Mouse (Mus musculus): ENCODE measurements at regions not wholly inside any gene's neighbourhood (a gene's known extent, or its start where the extent isn't known, plus 50 kb on each side); places are given as distances from the start of the nearest gene placed in this dataset.
"Not testable (repeated sequence)": the region's sequence is repeated elsewhere in the genome, so short reads cannot be mapped to it uniquely, and the experiment has no call there.

DNA sequence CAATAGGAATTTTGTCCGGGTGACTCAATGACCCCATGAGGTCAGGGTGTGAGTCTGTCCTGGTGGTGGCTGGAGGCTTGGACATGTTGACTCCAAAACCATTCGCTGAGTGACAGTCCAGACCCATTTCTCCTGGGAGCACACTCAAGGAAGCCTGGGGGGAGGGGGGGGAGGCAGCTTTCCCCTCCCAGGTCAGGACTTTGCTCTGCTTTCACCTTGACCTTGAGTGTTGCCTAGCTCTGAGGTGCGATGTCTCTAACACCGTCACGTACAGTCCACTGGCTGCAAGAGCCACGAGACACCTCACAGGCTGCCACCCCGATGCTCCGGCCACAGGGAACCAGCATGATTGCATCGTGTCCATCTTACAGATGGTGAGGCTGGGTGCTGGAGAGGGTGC, 127.3 kb upstream of the A430005L14Rik start:
- TF ChIP-seq POLR2A (IDR thresholded peaks at IDR 0.05; ENCODE audit: borderline replicate concordance, extremely low read depth, insufficient read depth, insufficient read length, poor library complexity, severe bottlenecking) (no peak), CTCF (IDR thresholded peaks at IDR 0.05; ENCODE audit: borderline replicate concordance, extremely low read depth, insufficient read depth, insufficient read length) (no peak)
- no peak for DNase-seq (ENCODE audit: low read depth)

- no peak for DNase-seq (ENCODE audit: low read depth)
Observed at GRCm38 (mm10) chr4:153830491-153830890, 126.5 kb upstream of the A430005L14Rik start.

GRCm38 (mm10) chr4:153831251-153831650, 125.8 kb upstream of the A430005L14Rik start:
- DNase-seq (ENCODE audit: low read depth) = not testable (repeated sequence)

More at GRCm38 (mm10) chr4:153830491-153830890, 126.5 kb upstream of the A430005L14Rik start:
- no peak for TF ChIP-seq CTCF (IDR thresholded peaks at IDR 0.05; ENCODE audit: borderline replicate concordance, extremely low read depth, insufficient read depth, insufficient read length)
- no peak for TF ChIP-seq POLR2A (IDR thresholded peaks at IDR 0.05; ENCODE audit: borderline replicate concordance, extremely low read depth, insufficient read depth, insufficient read length, poor library complexity, severe bottlenecking)

GRCm38 (mm10) chr4:153832151-153832550, 124.9 kb upstream of the A430005L14Rik start:
- DNase-seq (ENCODE audit: low read depth) = no peak
- TF ChIP-seq CTCF (IDR thresholded peaks at IDR 0.05; ENCODE audit: borderline replicate concordance, extremely low read depth, insufficient read depth, insufficient read length) (no peak), POLR2A (IDR thresholded peaks at IDR 0.05; ENCODE audit: borderline replicate concordance, extremely low read depth, insufficient read depth, insufficient read length, poor library complexity, severe bottlenecking) (no peak)

- DNase-seq (ENCODE audit: low read depth) = no peak
- no peak for TF ChIP-seq CTCF (IDR thresholded peaks at IDR 0.05; ENCODE audit: borderline replicate concordance, extremely low read depth, insufficient read depth, insufficient read length)
- no peak for TF ChIP-seq POLR2A (IDR thresholded peaks at IDR 0.05; ENCODE audit: borderline replicate concordance, extremely low read depth, insufficient read depth, insufficient read length, poor library complexity, severe bottlenecking)
Observed at GRCm38 (mm10) chr4:153844766-153845165, 112.3 kb upstream of the A430005L14Rik start.

DNA sequence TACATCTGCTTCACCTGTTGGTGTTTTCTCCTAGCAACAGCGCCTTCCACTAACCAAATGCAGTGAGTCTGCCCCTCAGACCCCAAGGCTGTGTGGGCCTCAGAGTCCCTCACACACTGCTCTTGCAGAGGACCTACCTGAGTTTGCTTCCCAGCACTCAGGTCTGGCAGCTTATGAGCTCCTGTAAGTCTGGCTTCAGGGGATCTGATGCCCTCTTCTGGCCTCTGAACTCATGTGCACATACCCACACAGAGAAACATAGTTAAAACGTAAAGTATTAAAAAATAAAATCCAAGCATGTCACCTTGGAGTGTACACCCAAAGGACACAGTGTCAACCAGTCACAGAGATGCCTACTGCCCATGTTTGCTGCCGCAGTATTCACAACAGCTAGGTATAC, 108.8 kb upstream of the A430005L14Rik start:
- TF ChIP-seq CTCF (IDR thresholded peaks at IDR 0.05; ENCODE audit: borderline replicate concordance, extremely low read depth, insufficient read depth, insufficient read length) (peak; percentile 34; the same call in 1 of the 2 replicates), POLR2A (IDR thresholded peaks at IDR 0.05; ENCODE audit: borderline replicate concordance, extremely low read depth, insufficient read depth, insufficient read length, poor library complexity, severe bottlenecking) (no peak)
- peak; percentile 43 for DNase-seq (ENCODE audit: low read depth)

- TF ChIP-seq CTCF (IDR thresholded peaks at IDR 0.05; ENCODE audit: borderline replicate concordance, extremely low read depth, insufficient read depth, insufficient read length) = no peak
- peak; percentile 78 for DNase-seq (ENCODE audit: low read depth)
Observed at GRCm38 (mm10) chr4:153850186-153850585, 106.9 kb upstream of the A430005L14Rik start.

DNA sequence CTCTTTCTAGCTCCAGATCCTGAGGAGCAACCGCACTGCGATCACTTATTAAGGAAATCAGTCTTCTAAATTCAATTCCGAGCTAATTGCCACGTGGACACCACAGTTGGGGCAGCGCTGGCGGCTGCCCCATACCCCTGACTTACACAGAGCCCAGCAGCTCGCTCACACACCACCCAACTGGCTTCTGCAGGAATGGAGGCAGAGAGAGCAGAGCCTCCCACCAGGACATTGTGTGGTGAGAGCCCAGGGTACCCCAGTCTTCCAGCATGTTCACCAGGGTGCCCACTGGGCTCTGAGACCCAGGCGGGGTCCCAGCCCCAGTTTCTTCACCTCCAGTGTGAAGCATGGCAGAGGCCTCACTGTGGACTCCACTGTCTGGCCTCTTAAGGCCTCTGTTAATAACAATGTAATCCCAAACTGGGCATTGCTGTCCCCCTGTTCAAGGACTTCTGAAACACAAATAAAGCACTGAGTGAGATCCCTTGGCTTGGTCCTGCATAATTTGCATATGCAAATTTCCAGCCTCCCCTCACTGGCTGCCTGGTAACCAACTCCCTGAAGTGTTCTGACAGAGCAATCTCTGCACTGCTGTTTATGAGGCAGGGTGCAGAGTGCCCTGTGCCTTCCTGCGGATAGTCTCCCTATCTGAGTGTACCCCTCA, 102.8 kb upstream of the A430005L14Rik start:
- TF ChIP-seq POLR2A (IDR thresholded peaks at IDR 0.05; ENCODE audit: borderline replicate concordance, extremely low read depth, insufficient read depth, insufficient read length, poor library complexity, severe bottlenecking) = no peak
- no peak for TF ChIP-seq CTCF (IDR thresholded peaks at IDR 0.05; ENCODE audit: borderline replicate concordance, extremely low read depth, insufficient read depth, insufficient read length)
- peak; percentile 86 for DNase-seq (ENCODE audit: low read depth)

DNA sequence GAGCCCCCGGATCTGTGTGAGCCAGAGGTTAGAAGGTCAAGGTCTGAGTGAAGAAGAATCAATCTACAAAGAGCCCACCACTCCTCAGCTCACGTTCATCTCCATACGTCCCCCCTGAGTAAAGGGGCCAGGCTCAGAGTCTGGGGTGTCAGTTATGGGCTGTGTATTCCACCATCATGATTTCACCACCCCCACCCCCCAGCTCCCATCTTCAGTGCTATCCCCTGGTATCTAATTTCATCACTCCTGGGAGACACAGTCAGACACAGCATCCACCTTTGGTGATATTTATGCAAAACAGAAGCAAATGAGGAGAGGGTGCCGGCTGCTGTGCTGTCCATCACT, 102.3 kb upstream of the A430005L14Rik start:
- TF ChIP-seq CTCF (IDR thresholded peaks at IDR 0.05; ENCODE audit: borderline replicate concordance, extremely low read depth, insufficient read depth, insufficient read length) = no peak
- TF ChIP-seq POLR2A (IDR thresholded peaks at IDR 0.05; ENCODE audit: borderline replicate concordance, extremely low read depth, insufficient read depth, insufficient read length, poor library complexity, severe bottlenecking) = no peak
- DNase-seq (ENCODE audit: low read depth) = no peak

DNA sequence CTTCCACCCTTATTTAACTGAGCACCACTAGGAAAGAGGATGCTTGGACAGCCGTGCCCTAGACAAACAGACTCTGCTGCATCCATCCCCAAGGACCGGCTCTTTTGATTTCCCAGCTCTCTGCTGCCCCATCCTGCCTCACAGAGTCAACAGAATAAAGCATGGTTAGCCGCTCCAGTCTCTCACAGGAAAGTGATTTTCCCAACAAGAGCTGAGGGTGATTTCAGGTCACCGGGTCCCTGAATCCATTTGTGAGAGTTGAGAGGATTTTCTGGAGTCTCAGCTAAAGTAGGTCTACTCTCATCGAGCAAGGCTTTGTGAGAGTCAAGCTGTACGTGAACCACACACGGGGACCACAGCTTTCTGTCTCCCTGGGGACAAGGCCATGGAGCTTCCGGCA, 95.6 kb upstream of the A430005L14Rik start:
- peak; percentile 35 for DNase-seq (ENCODE audit: low read depth)
- TF ChIP-seq CTCF (IDR thresholded peaks at IDR 0.05; ENCODE audit: borderline replicate concordance, extremely low read depth, insufficient read depth, insufficient read length) = no peak
- no peak for TF ChIP-seq POLR2A (IDR thresholded peaks at IDR 0.05; ENCODE audit: borderline replicate concordance, extremely low read depth, insufficient read depth, insufficient read length, poor library complexity, severe bottlenecking)

DNA sequence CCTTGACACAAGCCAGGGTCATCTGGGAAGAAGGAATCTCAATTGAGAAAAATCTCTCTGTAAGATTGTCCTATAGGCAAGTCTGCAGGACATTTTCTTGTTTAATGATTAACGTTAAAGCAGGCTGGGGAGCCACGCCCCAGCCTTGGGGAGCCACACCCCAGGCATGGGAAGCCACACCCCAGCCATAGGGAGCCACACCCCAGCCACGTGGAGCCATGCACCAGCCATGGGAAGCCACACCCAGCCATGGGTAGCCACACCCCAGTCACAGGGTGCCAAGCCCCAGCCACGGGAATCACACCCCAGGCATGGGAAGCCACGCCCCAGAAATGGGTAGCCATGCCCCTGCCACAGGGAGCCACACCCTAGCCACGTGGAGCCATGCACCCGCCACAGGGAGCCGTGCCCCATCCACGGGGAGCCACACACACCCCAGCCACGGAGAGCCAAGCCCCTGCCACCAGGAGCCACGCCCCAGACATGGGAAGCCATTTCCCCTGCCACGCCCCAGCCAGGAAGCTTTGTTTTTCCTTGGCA, 94.8 kb upstream of the A430005L14Rik start:
- DNase-seq (ENCODE audit: low read depth) = no peak

GRCm38 (mm10) chr4:153872346-153872745, 84.7 kb upstream of the A430005L14Rik start:
- no peak for DNase-seq (ENCODE audit: low read depth)
- TF ChIP-seq CTCF (IDR thresholded peaks at IDR 0.05; ENCODE audit: borderline replicate concordance, extremely low read depth, insufficient read depth, insufficient read length) (no peak), POLR2A (IDR thresholded peaks at IDR 0.05; ENCODE audit: borderline replicate concordance, extremely low read depth, insufficient read depth, insufficient read length, poor library complexity, severe bottlenecking) (no peak)

More for the DNA sequence above, 94.8 kb upstream of the A430005L14Rik start:
- TF ChIP-seq POLR2A (IDR thresholded peaks at IDR 0.05; ENCODE audit: borderline replicate concordance, extremely low read depth, insufficient read depth, insufficient read length, poor library complexity, severe bottlenecking) (no peak), CTCF (IDR thresholded peaks at IDR 0.05; ENCODE audit: borderline replicate concordance, extremely low read depth, insufficient read depth, insufficient read length) (no peak)

GRCm38 (mm10) chr4:153875036-153875435, 82.0 kb upstream of the A430005L14Rik start:
- not testable (repeated sequence) for DNase-seq (ENCODE audit: low read depth)

Data from brain, embryonic 14.5 days (tissue).